8 mouse cellular contexts compared by ENCODE assay signal in genomic region chr10:98748856-98749583, GRCm38 (mm10).
DNase-seq lines count a peak whose midpoint lies in the region; ATAC-seq and TF ChIP-seq lines count a peak whose summit lies in the region.

No protein-coding gene starts in this region.

- TF ChIP-seq CTCF in kidney, adult 2 months (conservative IDR thresholded peaks at IDR 0.05; ENCODE audit: insufficient read depth, insufficient read length, low read depth, low read length): no peak

- H3K9me3 ChIP-seq in hindbrain, embryonic 12.5 days (replicated peaks): no peaks in the 10 kb centered on the region
- no peaks in the 10 kb centered on the region for H3K9me3 ChIP-seq in intestine, embryonic 15.5 days

- H3K4me3 ChIP-seq in kidney, adult 2 months (ENCODE audit: insufficient read depth, low read depth, low read length): no peak overlapping the region
- H3K4me3 ChIP-seq in hindbrain, embryonic 12.5 days: no peak overlapping the region
- H3K4me3 ChIP-seq in intestine, embryonic 15.5 days (replicated peaks): no peak overlapping the region

- no peak overlapping the region for H3K4me2 ChIP-seq in hindbrain, embryonic 12.5 days (replicated peaks)
- no peak overlapping the region for H3K4me2 ChIP-seq in intestine, embryonic 15.5 days (replicated peaks)

- DNase-seq in kidney, adult 2 months: peak; percentile 62
- DNase-seq in kidney, adult 11 months: no peak
- DNase-seq in adipocyte (ENCODE audit: low spot score): peak; percentile 10
- DNase-seq in lung, postnatal 36 days: peak; percentile 19
- no peak for DNase-seq in spleen, adult 18-20 months

- no peak for TF ChIP-seq POLR2A in kidney, adult 2 months (IDR thresholded peaks at IDR 0.05; ENCODE audit: low read depth, low read length)

- H3K36me3 ChIP-seq in kidney, adult 2 months (ENCODE audit: control insufficient read depth, insufficient read depth, low read length): no peaks in the 10 kb centered on the region
- no peaks in the 10 kb centered on the region for H3K36me3 ChIP-seq in hindbrain, embryonic 12.5 days
- no peaks in the 10 kb centered on the region for H3K36me3 ChIP-seq in intestine, embryonic 15.5 days

- peaks cover 2% of the 10 kb centered on the region; the same call in 1 of the 2 replicates for H3K4me1 ChIP-seq in kidney, adult 2 months (ENCODE audit: control insufficient read depth, insufficient read depth, low read length)
- H3K4me1 ChIP-seq in hindbrain, embryonic 12.5 days: peaks cover 5% of the 10 kb centered on the region; the same call in 1 of the 2 replicates
- H3K4me1 ChIP-seq in intestine, embryonic 15.5 days (replicated peaks): 0 out of 2 replicates have a peak, but pooled peaks cover 2% of the 10 kb centered on the region

- no peaks in the 10 kb centered on the region for H3K27me3 ChIP-seq in kidney, adult 2 months (replicated peaks; ENCODE audit: control insufficient read depth, insufficient read depth, low read length)
- no peaks in the 10 kb centered on the region for H3K27me3 ChIP-seq in hindbrain, embryonic 12.5 days
- H3K27me3 ChIP-seq in intestine, embryonic 15.5 days (replicated peaks): no peaks in the 10 kb centered on the region

- ATAC-seq in hindbrain, embryonic 12.5 days (ENCODE audit: low FRiP score): peak; percentile 74; the same call in 1 of the 2 replicates
- no peak for ATAC-seq in CD4-positive, CD25-positive, alpha-beta regulatory T cell, adult 4 months
- ATAC-seq in intestine, embryonic 15.5 days: no peak

- no peak overlapping the region for H3K9ac ChIP-seq in hindbrain, embryonic 12.5 days
- H3K9ac ChIP-seq in intestine, embryonic 15.5 days: no peak overlapping the region

- WGBS in kidney, adult 2 months: 34% methylated on average over 3 of the region's 3 CpGs
- WGBS in hindbrain, embryonic 12.5 days: 9% methylated on average over 3 of the region's 3 CpGs
- WGBS in intestine, embryonic 15.5 days: 53% methylated on average over 3 of the region's 3 CpGs

- H3K27ac ChIP-seq in kidney, adult 2 months (ENCODE audit: insufficient read depth, low read depth, low read length): no peak overlapping the region
- H3K27ac ChIP-seq in hindbrain, embryonic 12.5 days: no peak overlapping the region
- no peak overlapping the region for H3K27ac ChIP-seq in intestine, embryonic 15.5 days

Comparison
In these comparisons a context has a peak if more than half of its experiments do, and no peak if none do; other contexts are left out.
1. DNase-seq: peak in kidney, adult 2 months (single experiment), adipocyte (single experiment) and lung, postnatal 36 days (single experiment); none in kidney, adult 11 months (single experiment) and spleen, adult 18-20 months (0 of 2).